Mouse (Mus musculus): ENCODE results near the gene Gsto1.

Gene Gsto1

GRCm38 (mm10) chr19:47890489-47891130, 35.8 kb downstream of the Gsto1 start:
- DNase-seq (ENCODE audit: low read depth) = no peak

- no peak for DNase-seq (ENCODE audit: low read depth)
Measured at GRCm38 (mm10) chr19:47891562-47892312, 37.0 kb downstream of the Gsto1 start.

GRCm38 (mm10) chr19:47893092-47893491, 38.3 kb downstream of the Gsto1 start:
- no peak for DNase-seq (ENCODE audit: low read depth)

- peak; percentile 72 for DNase-seq (ENCODE audit: low read depth)
Measured at GRCm38 (mm10) chr19:47898472-47899079, 43.8 kb downstream of the Gsto1 start.

GRCm38 (mm10) chr19:47900012-47900411, 45.2 kb downstream of the Gsto1 start:
- DNase-seq (ENCODE audit: low read depth) = no peak

- no peak for DNase-seq (ENCODE audit: low read depth)
Measured at GRCm38 (mm10) chr19:47900558-47900957, 45.8 kb downstream of the Gsto1 start.

- no peak for DNase-seq (ENCODE audit: low read depth)
Measured at GRCm38 (mm10) chr19:47902316-47903201, 47.8 kb downstream of the Gsto1 start.

- DNase-seq (ENCODE audit: low read depth) = no peak
Measured at GRCm38 (mm10) chr19:47903679-47904078, 48.9 kb downstream of the Gsto1 start.

GRCm38 (mm10) chr19:47905081-47905480, 50.3 kb downstream of the Gsto1 start:
- no peak for DNase-seq (ENCODE audit: low read depth)

- DNase-seq (ENCODE audit: low read depth) = no peak
Measured at GRCm38 (mm10) chr19:47905603-47906002, 50.8 kb downstream of the Gsto1 start.

- no peak for DNase-seq (ENCODE audit: low read depth)
Measured at GRCm38 (mm10) chr19:47907596-47907995, 52.8 kb downstream of the Gsto1 start.

GRCm38 (mm10) chr19:47908961-47909371, 54.2 kb downstream of the Gsto1 start:
- no peak for DNase-seq (ENCODE audit: low read depth)

- DNase-seq (ENCODE audit: low read depth) = no peak
Measured at GRCm38 (mm10) chr19:47909387-47910116, 54.8 kb downstream of the Gsto1 start.

- no peak for DNase-seq (ENCODE audit: low read depth)
Measured at GRCm38 (mm10) chr19:47910117-47910618, 55.4 kb downstream of the Gsto1 start.

GRCm38 (mm10) chr19:47910751-47911150, 56.0 kb downstream of the Gsto1 start:
- no peak for DNase-seq (ENCODE audit: low read depth)

GRCm38 (mm10) chr19:47913344-47913743, 58.6 kb downstream of the Gsto1 start:
- no peak for DNase-seq (ENCODE audit: low read depth)

GRCm38 (mm10) chr19:47914191-47914590, 59.4 kb downstream of the Gsto1 start:
- DNase-seq (ENCODE audit: low read depth) = no peak
